Mouse (Mus musculus) olfactory bulb, adult 2 months (tissue): ENCODE data around the gene Mst1r. TPM values are rescaled to one million over a fixed set of nuclear protein-coding genes. Genes with fewer than 3 reads are reported as not detected.

Experiments used
- H3K27ac ChIP-seq: fragments of 200-500 bp; 2 replicates; pipeline ENCODE4 v1.5.1; 2012; ENCODE audit warnings: low read depth, low read length; ENCODE audit not compliant: insufficient read depth
- H3K4me1 ChIP-seq: fragments of 200-500 bp; 2 replicates; pipeline ENCODE4 v1.6.1; 2012; ENCODE audit warnings: low read length; ENCODE audit not compliant: control insufficient read depth, insufficient read depth
- H3K4me3 ChIP-seq: fragments of 200-500 bp; 2 replicates; pipeline ENCODE4 v1.5.1; 2012; ENCODE audit warnings: mild to moderate bottlenecking, low read depth, low read length, moderate library complexity; ENCODE audit not compliant: insufficient read depth
- CTCF ChIP-seq: fragments of 200-500 bp; IDR thresholded peaks from 2 replicates; pipeline ENCODE4 v1.5.1; 2012; ENCODE audit warnings: low read depth, mild to moderate bottlenecking, low read length, moderate library complexity; ENCODE audit not compliant: insufficient read depth
- POLR2A ChIP-seq: fragments of 200-500 bp; IDR thresholded peaks from 2 replicates; pipeline ENCODE4 v1.6.1; 2012; ENCODE audit warnings: mild to moderate bottlenecking, low read depth, low read length, moderate library complexity; ENCODE audit not compliant: insufficient read depth
- WGBS: fragments of 180-500 bp; shearing (Covaris S2); methylation state at CpG from one replicate; pipeline ENCODE4 v1.1.7; 2018; 5-methylcytosine and 5-hydroxymethylcytosine counted together
- polyA plus RNA-seq: library from polyadenylated mRNA; stranded (reverse); fragments of >200 nt; gene quantifications from 2 replicates; pipeline ENCODE4 v1.2.4, GENCODE M21; 2012; ENCODE audit warnings: low replicate concordance; ENCODE audit not compliant: missing spikeins, insufficient read depth, insufficient read length

The Mst1r gene
- polyA plus RNA-seq, 1 experiment = not detected

GRCm38 (mm10) chr9:107907801-107908120 is 1.1 kb downstream of the Mst1r start:
- TF ChIP-seq POLR2A (no peak), CTCF (no peak)
- WGBS = 89% methylated on average over 14 of the region's 14 CpGs
- Histone ChIP-seq H3K4me1 (peaks cover 26% of the 10 kb centered on the region), H3K27ac (no peak overlapping the region), H3K4me3 (no peak overlapping the region)

- 36% methylated on average over 18 of the region's 18 CpGs for WGBS
- H3K27ac ChIP-seq = no peak overlapping the region
- peaks cover 26% of the 10 kb centered on the region for H3K4me1 ChIP-seq
- TF ChIP-seq POLR2A = no peak
- TF ChIP-seq CTCF = no peak
- H3K4me3 ChIP-seq = no peak overlapping the region
Measured at GRCm38 (mm10) chr9:107908410-107909158, 1.9 kb downstream of the Mst1r start.

GRCm38 (mm10) chr9:107910025-107910769 is 3.5 kb downstream of the Mst1r start:
- peaks cover 26% of the 10 kb centered on the region for H3K4me1 ChIP-seq
- no peak overlapping the region for H3K27ac ChIP-seq
- TF ChIP-seq CTCF = no peak
- no peak for TF ChIP-seq POLR2A
- no peak overlapping the region for H3K4me3 ChIP-seq
- WGBS = 88% methylated on average over 15 of the region's 15 CpGs

- TF ChIP-seq CTCF (no peak), POLR2A (no peak)
Measured at GRCm38 (mm10) chr9:107914764-107915420, 8.2 kb downstream of the Mst1r start.

GRCm38 (mm10) chr9:107917895-107918608 is 11.4 kb downstream of the Mst1r start:
- TF ChIP-seq CTCF (no peak), POLR2A (no peak)
- Histone ChIP-seq H3K27ac (no peak overlapping the region), H3K4me1 (peaks cover 13% of the 10 kb centered on the region), H3K4me3 (no peak overlapping the region)
- WGBS = 28% methylated on average over 13 of the region's 13 CpGs

More at GRCm38 (mm10) chr9:107914764-107915420, 8.2 kb downstream of the Mst1r start:
- WGBS = 82% methylated on average over 16 of the region's 16 CpGs
- Histone ChIP-seq H3K4me1 (peaks cover 12% of the 10 kb centered on the region), H3K4me3 (no peak overlapping the region), H3K27ac (no peak overlapping the region)

GRCm38 (mm10) chr9:107918884-107919283 is 12.2 kb downstream of the Mst1r start:
- Histone ChIP-seq H3K4me3 (no peak overlapping the region), H3K4me1 (peaks cover 22% of the 10 kb centered on the region), H3K27ac (no peak overlapping the region)
- 70% methylated on average over 6 of the region's 6 CpGs for WGBS
- TF ChIP-seq CTCF = no peak
- TF ChIP-seq POLR2A = no peak

GRCm38 (mm10) chr9:107919441-107919840 is 12.8 kb downstream of the Mst1r start:
- 82% methylated on average over 5 of the region's 5 CpGs for WGBS
- TF ChIP-seq CTCF (no peak), POLR2A (no peak)
- Histone ChIP-seq H3K4me1 (peaks cover 27% of the 10 kb centered on the region), H3K4me3 (no peak overlapping the region), H3K27ac (no peak overlapping the region)

GRCm38 (mm10) chr9:107923021-107923420 is 16.3 kb downstream of the Mst1r start:
- H3K4me3 ChIP-seq = no peak overlapping the region
- H3K27ac ChIP-seq = peak overlapping the region; percentile 92; the same call in 1 of the 2 replicates
- TF ChIP-seq CTCF (peak; percentile 28; the same call in 1 of the 2 replicates), POLR2A (no peak)
- 32% methylated on average over 7 of the region's 7 CpGs for WGBS
- peaks cover 45% of the 10 kb centered on the region for H3K4me1 ChIP-seq
